Mouse (Mus musculus) ovary, postnatal 36 days (tissue): ENCODE measurements around the gene Gm49388.

ENCODE experiments used
- DNase-seq: peaks from one replicate; pipeline ENCODE4 v3.0.0; 2022; ENCODE audit warnings: low spot score, mixed read lengths

Gene Gm49388

DNA sequence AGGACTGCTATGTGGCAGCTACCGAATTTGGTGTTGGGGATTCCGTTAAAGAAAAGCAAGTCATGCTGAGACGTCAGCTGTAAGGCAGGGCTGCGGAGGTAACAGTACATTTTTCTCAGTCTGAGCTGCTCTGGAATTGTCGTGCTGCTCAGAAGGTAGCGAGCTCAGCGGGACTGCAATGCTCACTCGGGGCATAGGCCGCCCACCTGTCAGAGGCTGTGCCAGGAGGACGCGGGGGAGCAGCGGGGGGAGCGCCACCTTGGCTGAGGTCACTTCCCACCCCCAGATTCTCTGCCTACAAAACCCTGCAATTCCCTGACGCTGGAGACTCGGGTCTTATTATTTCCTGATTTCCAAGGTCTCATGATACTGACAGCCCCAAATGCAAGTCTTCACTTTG is 55.5 kb downstream of the Gm49388 start:
- DNase-seq, result peak; percentile 59

DNA sequence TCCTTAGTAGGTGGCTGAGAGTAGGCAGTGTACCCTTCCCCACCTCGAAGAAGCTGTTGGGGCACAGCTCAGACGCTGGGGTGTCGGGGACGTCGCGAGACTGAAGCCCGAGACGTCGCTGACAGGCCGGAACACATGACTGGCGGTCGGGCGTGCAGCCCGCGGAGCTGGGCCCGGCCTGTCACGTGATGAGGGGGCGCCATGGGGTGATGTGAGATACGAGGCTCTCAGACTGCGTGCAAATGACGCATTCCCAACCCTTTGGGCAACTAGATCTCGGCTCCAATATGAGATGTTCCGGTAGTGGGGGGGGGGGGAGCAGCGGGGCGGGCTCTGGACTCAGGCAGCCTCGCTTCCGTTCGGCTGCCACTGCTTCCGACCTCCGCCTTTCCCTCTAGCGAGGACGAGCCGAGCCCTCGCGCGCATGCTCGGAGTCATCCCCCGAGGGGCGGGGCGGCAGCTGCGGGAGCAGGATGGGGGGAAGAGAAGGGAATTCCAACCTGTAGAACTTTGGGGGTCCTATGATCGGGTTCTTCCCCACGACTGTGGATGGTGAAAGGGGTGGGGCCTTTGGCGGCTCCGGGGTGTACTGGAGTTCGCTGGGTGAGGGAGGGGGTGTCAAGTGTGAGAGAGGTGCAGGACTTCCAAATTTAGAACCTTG is 56.1 kb downstream of the Gm49388 start:
- peak; percentile 92 for DNase-seq

DNA sequence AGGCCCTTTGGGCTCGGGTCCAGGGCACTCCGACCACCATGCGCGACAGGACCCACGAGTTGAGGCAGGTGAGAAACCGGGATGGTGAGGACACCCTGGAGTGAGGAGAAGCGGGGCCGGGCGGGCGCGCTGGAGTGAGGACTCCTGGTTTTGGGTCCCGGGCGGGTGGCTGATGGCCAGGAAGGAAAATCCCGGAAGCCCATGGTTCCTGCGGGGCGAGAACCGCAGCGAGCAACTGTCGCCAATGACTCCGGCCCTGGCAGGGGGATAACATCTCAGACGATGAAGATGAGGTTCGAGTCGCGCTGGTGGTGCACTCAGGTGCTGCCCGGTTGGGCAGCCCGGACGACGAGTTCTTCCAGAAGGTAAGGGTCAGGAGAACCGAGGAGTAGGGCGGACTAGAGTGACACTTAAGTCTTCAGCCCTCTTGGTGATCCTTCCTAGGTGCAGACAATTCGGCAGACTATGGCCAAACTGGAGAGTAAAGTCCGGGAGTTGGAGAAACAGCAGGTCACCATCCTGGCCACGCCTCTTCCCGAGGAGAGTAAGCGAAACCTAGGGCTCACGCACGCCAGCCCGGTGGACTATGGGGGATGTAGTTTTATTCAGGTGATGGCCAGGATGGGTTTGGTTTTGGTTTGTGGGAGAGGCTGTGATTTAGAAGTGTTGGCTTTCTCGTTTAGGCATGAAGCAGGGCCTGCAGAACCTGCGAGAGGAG is 56.8 kb downstream of the Gm49388 start:
- peak; percentile 75 for DNase-seq

DNA sequence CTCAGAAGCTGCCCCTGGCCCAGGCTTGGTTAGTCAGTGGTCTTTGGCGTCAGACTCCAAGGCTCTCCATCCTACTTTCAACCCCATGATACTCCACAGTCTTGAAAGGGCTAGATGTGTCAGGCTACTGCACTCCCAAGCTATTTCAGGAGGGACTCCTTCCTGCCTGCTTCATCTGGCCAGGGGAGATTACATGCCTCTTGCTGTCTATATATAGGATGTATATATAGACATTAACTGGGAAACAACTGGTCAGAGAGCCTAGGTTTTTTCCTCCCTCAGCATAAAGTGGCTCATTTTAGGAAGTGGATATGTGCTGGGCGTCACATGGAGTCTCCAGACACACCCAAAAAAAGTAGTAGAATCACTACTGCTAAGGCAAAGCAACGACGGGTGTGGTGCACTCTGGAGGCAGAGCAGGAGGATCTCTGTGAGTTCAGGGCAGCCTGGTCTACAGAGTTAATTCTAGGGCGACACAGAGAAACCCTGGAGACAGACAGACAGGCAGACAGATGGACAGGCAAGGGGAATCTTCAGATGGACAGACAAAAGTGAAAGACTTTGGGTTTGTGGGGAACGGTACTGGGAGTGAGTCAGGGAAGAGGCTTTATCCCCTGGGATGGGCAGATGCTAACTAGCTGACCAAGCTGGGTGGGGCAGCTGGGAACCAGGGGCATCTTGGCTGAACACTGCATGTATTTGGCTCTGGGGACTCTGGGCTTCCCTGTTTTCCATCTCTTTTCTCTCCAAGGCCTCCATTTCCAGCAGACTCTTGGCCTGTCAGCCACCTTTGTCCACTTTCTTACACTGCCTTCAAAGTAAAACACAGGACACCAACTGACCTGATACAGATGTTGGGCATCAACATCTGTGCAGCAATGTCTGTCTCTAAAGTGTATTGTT is 64.8 kb downstream of the Gm49388 start:
- no peak for DNase-seq

DNA sequence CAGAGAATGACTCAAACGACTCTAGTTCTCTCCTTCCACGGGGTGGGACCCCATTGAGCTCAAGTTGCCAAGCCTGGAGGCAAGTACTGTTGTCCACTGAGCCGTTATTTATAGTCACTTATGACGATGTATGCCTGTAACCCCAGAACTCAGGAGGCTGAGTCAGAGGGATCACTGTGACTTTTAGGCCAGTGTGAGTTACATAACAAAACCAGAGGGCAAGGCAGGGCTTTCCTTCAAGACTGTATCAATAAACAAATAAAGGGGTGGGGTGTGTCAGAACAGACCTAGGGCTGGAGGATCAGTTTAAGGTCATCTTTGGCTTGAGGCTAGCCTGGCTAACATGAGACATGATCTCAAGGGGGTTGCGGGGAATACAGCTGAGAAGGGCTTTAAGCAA is 65.5 kb downstream of the Gm49388 start:
- no peak for DNase-seq
